Mouse (Mus musculus) embryonic stem cell, embryonic (primary cell): Measurements from ENCODE around the gene Smim8.
"Not testable (repeated sequence)": the region's sequence is repeated elsewhere in the genome, so short reads cannot be mapped to it uniquely, and the experiment has no call there.

Source experiments
- CTCF ChIA-PET, 4 experiments: fragments of 300-600 bp in 2 of 4; fragments of 350-600 bp in 2 of 4; sonication (Branson Sonifier 250); formaldehyde crosslinking; loops; one replicate each; lab custom pipeline; 2022; ENCODE audit warnings: inconsistent platforms in 2 of 4; lab: Charles Lee
- POLR2A ChIA-PET, 4 experiments: fragments of 300-600 bp in 2 of 4; fragments of 350-600 bp in 2 of 4; sonication (Branson Sonifier 250); formaldehyde crosslinking; loops; one replicate each; lab custom pipeline; 2022; ENCODE audit warnings: antibody characterized with exemption in 4 of 4, inconsistent platforms in 1 of 4; lab: Charles Lee

Gene Smim8

GRCm38 (mm10) chr4:34733415-34733814 is 44.8 kb downstream of the Smim8 start:
- ChIA-PET CTCF (interaction anchor here in 3 of 4 experiments (0.6 to 0.7 kb wide), 5 partner anchors 13 to 504 kb away, joined by 3 to 5 read pairs (median 3); no protein-coding TSS in a partner anchor), POLR2A (interaction anchor here in 2 of 4 experiments (1.0 to 1.8 kb wide), 2 partner anchors 11 to 44 kb away, joined by 3 to 8 read pairs; partner anchors contain the start of gene Smim8 (in 1 of the 2))

GRCm38 (mm10) chr4:34729851-34730341 is 48.3 kb downstream of the Smim8 start, which contains the start of gene Cfap206:
Gene Cfap206 (minus strand): TSS chr4:34730206.
- ChIA-PET POLR2A (interaction anchor here in 2 of 4 experiments (0.9 to 1.2 kb wide), 4 partner anchors 8 to 48 kb away, joined by 3 to 5 read pairs (median 4); no protein-coding TSS in a partner anchor), CTCF (no interaction called here)

- CTCF ChIA-PET, POLR2A ChIA-PET: not testable (repeated sequence)
These were observed 52.5 kb downstream of the Smim8 start for GRCm38 (mm10) chr4:34725710-34726109.

- POLR2A ChIA-PET: interaction anchor here in 1 of 4 experiments (0.6 kb wide), 1 partner anchor 198 kb away, joined by 4 read pairs; no protein-coding TSS in a partner anchor
- CTCF ChIA-PET: no interaction called here
These were observed 53.9 kb downstream of the Smim8 start for GRCm38 (mm10) chr4:34724306-34724705.

- ChIA-PET POLR2A (interaction anchor here in 1 of 4 experiments (1.2 kb wide), 1 partner anchor 187 kb away, joined by 3 read pairs; no protein-coding TSS in a partner anchor), CTCF (no interaction called here)
These were observed 55.0 kb downstream of the Smim8 start for GRCm38 (mm10) chr4:34723186-34723585.

DNA sequence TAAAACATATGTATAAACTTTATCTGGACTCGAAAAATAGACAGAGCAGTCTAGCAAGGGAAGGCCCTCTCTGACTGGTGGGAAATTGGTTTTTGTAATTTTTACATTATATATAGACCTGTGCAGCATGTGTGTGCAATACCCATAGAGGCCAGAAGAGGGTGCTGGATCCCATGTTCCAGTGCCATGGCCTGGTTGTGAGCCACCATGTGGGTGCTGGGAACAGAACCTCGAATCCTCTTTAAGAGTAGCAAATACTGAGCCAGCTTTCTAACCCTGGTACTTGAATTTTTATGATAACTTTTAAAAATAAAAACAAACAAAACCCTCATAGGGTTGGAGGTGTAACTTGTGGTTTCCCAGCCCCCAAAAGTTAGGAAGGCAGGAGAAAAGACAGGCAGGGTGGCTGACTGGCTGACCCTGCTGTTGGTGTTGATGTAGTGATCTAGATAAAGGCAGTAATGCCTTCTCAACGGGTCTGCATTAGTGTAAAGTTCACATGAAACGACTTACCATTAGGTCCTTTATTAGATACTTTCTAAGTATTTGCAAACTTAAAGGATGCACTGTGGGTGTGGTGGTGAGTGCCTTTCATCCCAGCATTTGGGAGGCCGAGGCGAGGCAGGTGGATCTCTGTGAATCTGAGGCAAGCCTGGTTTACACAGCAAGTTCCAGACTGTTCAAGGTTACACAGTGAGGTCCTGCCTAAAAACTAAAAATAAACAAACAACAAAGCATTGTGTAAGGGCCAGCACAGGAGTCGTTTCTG is 57.9 kb downstream of the Smim8 start:
- POLR2A ChIA-PET: interaction anchor here in 1 of 4 experiments (1.3 to 1.8 kb wide), 2 partner anchors 58 to 152 kb away, joined by 6 read pairs; partner anchors contain the start of gene Smim8

DNA sequence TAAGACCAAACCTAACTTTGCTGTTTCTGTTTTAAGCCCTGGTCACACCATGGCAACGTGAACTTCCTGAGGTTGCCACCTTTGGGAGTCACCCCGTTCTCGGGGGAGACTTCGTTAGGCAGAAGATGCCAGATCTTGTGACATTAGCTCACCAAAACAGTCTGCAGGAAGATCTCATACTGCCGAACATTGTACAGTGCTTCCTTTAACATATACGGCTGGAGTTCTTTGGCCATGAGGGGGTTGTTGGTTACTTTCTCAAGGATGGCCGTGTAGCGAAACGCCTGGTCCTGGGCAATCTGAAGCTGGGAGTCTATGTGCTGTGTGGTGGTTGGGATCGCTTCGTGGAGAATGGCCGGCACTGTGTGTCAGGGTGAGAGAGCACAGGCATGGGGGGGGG is 58.8 kb downstream of the Smim8 start:
- ChIA-PET POLR2A (no interaction called here), CTCF (interaction anchor here in 1 of 4 experiments (0.7 kb wide), 1 partner anchor 50 kb away, joined by 4 read pairs; no protein-coding TSS in a partner anchor)

More for the DNA sequence above, 57.9 kb downstream of the Smim8 start:
- CTCF ChIA-PET: interaction anchor here in 2 of 4 experiments (0.6 to 1.4 kb wide), 3 partner anchors 13 to 58 kb away, joined by 3 read pairs; partner anchors contain the start of gene Smim8 (in 1 of the 2)
